Mouse (Mus musculus) forebrain, postnatal 0 days (tissue): ENCODE measurements around the gene Ccm2. TPM values are rescaled to one million over a fixed set of nuclear protein-coding genes. Genes with fewer than 3 reads are reported as not detected.

ENCODE experiments used
- ATAC-seq: fragments of 200-750 bp; cut with Nextera tagmentation; 2 replicates; pipeline ENCODE4 v1.8.0; 2017; ENCODE audit warnings: mild to moderate bottlenecking, moderate library complexity
- DNase-seq: peaks from one replicate; pipeline ENCODE4 v3.0.0-alpha.2; 2015
- H3K27ac ChIP-seq: fragments of 300-500 bp; sonication (generic); 2 replicates; pipeline ENCODE4 v1.5.1; 2014; ENCODE audit warnings: low read depth, mild to moderate bottlenecking, antibody characterized with exemption, low read length, moderate library complexity, mixed read lengths
- H3K27me3 ChIP-seq: fragments of 300-500 bp; sonication (generic); 2 replicates; pipeline ENCODE4 v1.6.1; 2014; ENCODE audit warnings: mild to moderate bottlenecking, low read length, mixed read lengths; ENCODE audit not compliant: insufficient read depth
- H3K36me3 ChIP-seq: fragments of 300-500 bp; sonication (generic); 2 replicates; pipeline ENCODE4 v1.6.1; 2014; ENCODE audit warnings: mild to moderate bottlenecking, moderate library complexity; ENCODE audit not compliant: insufficient read depth
- H3K4me1 ChIP-seq: fragments of 300-500 bp; sonication (generic); 2 replicates; pipeline ENCODE4 v1.6.1; 2014; ENCODE audit warnings: antibody characterized with exemption; ENCODE audit not compliant: insufficient read depth
- H3K4me2 ChIP-seq: fragments of 300-500 bp; sonication (generic); 2 replicates; pipeline ENCODE4 v1.6.1; 2014; ENCODE audit warnings: low read depth, mild to moderate bottlenecking, moderate library complexity
- H3K4me3 ChIP-seq: fragments of 300-500 bp; sonication (generic); 2 replicates; pipeline ENCODE4 v1.5.1; 2014; ENCODE audit warnings: low read depth, low read length, mixed read lengths
- H3K9ac ChIP-seq: fragments of 300-500 bp; sonication (generic); 2 replicates; pipeline ENCODE4 v1.6.1; 2014; ENCODE audit warnings: mild to moderate bottlenecking
- H3K9me3 ChIP-seq: fragments of 300-500 bp; sonication (generic); 2 replicates; pipeline ENCODE4 v1.6.1; 2016; ENCODE audit warnings: low read length
- CTCF ChIP-seq: sonication (generic); IDR thresholded peaks from 2 replicates; pipeline ENCODE4 v1.5.1; 2016; ENCODE audit warnings: antibody characterized with exemption, control low read depth, low read depth
- WGBS: fragments of 180-500 bp; shearing (Covaris S2); extraction: QIAGEN DNeasy Blood & Tissue Kit; methylation state at CpG from one replicate; pipeline ENCODE4 v1.1.7; 2014; 5-methylcytosine and 5-hydroxymethylcytosine counted together
- polyA plus RNA-seq: library from polyadenylated mRNA; unstranded; fragments of >200 nt; fragmentation: Nextera tagmentation; extraction: Ambion mirVana; gene quantifications from 2 replicates; pipeline ENCODE4 v1.2.1, GENCODE M21; 2015
- total RNA-seq: library from RNA; depleted of rRNA; stranded (reverse); fragments of >200 nt; gene quantifications from 2 replicates; pipeline ENCODE4 v1.2.3, GENCODE M21; 2014

The Ccm2 gene
- total and polyA plus RNA-seq, 2 experiments from 2014 or later, result 58.9 to 84.0 TPM

DNA sequence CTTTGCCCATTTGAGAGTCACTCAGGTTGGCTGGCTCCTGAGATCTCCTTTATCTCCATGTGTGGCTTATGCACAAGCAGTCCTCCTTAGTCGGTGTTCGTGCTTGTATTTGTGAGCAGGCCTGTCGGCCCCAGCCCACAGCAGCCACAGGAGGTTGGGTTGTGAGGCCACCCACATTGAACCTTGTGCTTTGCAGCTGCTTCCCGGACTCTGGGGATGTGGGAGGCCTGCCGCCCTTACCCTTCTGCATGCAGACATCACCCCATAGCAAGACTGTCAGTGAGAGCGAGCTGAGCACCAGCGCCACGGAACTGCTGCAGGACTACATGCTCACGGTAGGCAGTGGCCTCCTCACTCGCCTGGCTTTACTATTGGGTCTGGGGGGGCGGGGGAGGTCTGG lies 46.7 kb downstream of the Ccm2 start:
- H3K9me3 ChIP-seq, result no peaks in the 10 kb centered on the region
- H3K4me3 ChIP-seq, result no peak overlapping the region
- no peak for TF ChIP-seq CTCF
- 79% methylated on average over 11 of the region's 11 CpGs for WGBS
- peaks cover 78% of the 10 kb centered on the region for H3K36me3 ChIP-seq
- H3K9ac ChIP-seq, result no peak overlapping the region
- H3K27ac ChIP-seq, result no peak overlapping the region
- no peak overlapping the region for H3K4me2 ChIP-seq
- ATAC-seq (no peak), DNase-seq (no peak)
- H3K4me1 ChIP-seq, result no peaks in the 10 kb centered on the region
- H3K27me3 ChIP-seq, result no peaks in the 10 kb centered on the region

DNA sequence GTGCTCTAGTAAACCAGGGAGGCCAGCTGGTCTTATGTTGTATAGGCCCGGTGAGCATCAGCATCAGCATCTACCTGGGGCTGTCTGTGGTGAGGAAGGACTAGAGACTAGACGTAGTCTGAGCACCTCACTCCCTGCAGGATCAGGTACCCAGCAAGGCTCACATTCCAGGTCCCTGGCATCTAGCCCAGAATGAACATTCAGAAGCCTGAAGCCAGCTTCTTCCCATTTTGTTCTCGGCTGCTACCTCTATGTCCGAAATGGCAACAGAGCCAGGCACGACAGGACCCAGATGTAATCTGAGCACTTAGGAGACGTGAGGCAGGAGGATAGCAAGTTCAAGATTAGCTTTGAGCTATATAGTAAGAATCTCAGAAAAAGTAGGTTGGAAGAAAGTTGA lies 48.2 kb downstream of the Ccm2 start:
- H3K27ac ChIP-seq, result no peak overlapping the region; the same call in 1 of the 2 replicates

DNA sequence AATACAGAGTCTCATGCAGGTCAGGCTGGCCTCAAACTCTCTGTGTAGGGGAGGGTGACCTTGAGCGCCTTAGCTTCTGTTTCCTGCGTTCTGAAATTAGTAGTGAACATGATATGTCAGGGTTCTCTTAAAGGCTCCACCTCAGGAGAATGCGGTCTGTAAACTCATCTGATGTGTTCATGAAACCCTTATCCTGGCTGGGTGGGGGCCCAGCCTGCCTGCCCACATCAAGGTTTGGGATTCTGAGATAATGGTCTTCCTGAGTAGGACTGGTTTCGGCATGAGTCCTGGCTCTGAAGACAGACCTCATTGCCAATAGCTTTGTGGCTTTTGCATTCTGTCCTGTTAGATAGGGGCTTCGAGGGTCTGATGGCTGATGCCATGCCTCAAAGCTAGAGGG lies 48.7 kb downstream of the Ccm2 start:
- DNase-seq, result no peak
- TF ChIP-seq CTCF, result no peak
- no peak for ATAC-seq
- H3K4me3 ChIP-seq, result no peak overlapping the region
- 0 out of 2 replicates have a peak, but pooled peaks cover 14% of the 10 kb centered on the region for H3K4me1 ChIP-seq
- WGBS, result 95% methylated on average over 5 of the region's 5 CpGs
- no peaks in the 10 kb centered on the region for H3K9me3 ChIP-seq
- peaks cover 67% of the 10 kb centered on the region for H3K36me3 ChIP-seq
- no peaks in the 10 kb centered on the region for H3K27me3 ChIP-seq
- no peak overlapping the region for H3K4me2 ChIP-seq
- no peak overlapping the region for H3K27ac ChIP-seq
- no peak overlapping the region for H3K9ac ChIP-seq

More for the DNA sequence above, 48.2 kb downstream of the Ccm2 start:
- Histone ChIP-seq H3K4me2 (no peak overlapping the region), H3K9ac (no peak overlapping the region), H3K9me3 (no peaks in the 10 kb centered on the region), H3K4me1 (0 out of 2 replicates have a peak, but pooled peaks cover 13% of the 10 kb centered on the region), H3K36me3 (peaks cover 70% of the 10 kb centered on the region), H3K27me3 (no peaks in the 10 kb centered on the region), H3K4me3 (no peak overlapping the region)
- TF ChIP-seq CTCF, result no peak
- DNase-seq, result no peak
- WGBS, result 74% methylated on average over 6 of the region's 6 CpGs
- ATAC-seq, result no peak

DNA sequence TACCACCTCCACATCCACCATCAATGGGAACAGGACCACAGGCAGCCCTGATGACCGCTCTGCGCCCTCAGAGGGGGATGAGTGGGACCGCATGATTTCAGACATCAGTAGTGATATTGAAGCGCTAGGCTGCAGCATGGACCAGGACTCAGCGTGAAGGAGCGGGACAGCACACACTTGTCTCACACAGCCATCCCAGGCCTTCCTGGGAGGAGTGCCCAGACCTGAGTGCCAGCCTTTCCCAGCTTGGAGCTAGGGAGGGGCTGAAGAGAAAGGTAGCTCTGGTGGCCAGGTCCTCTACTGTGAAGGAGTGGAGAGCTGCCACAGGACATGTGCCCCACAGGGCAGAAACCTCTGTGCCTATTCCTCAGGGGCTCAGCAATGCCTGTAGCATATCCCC lies 49.5 kb downstream of the Ccm2 start:
- no peak overlapping the region for H3K27ac ChIP-seq
- 93% methylated on average over 6 of the region's 6 CpGs for WGBS
- H3K4me2 ChIP-seq, result no peak overlapping the region
- no peak for DNase-seq
- no peak overlapping the region for H3K9ac ChIP-seq
- no peaks in the 10 kb centered on the region for H3K9me3 ChIP-seq
- no peak for ATAC-seq
- no peak for TF ChIP-seq CTCF
- no peaks in the 10 kb centered on the region for H3K27me3 ChIP-seq
- H3K4me3 ChIP-seq, result no peak overlapping the region
- 0 out of 2 replicates have a peak, but pooled peaks cover 14% of the 10 kb centered on the region for H3K4me1 ChIP-seq
- peaks cover 67% of the 10 kb centered on the region for H3K36me3 ChIP-seq

DNA sequence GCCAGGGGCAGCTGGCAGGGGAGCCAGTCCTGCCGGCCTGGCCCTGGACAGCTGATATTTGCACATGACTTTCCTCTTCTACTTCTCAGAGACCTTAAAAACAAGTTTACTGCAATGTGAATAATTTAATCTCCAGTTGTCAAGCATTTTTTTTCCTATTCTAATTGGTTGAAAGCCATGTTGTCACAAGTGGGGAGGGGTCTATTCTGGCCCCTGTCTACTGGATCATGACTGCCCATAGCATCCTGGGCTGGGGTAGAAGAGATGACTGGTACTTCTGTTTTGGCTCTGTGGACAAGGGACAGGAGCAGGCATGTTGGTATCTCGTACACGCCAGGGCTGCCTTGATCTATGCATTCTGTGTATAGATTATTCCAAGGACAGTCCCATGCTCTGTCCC lies 49.9 kb downstream of the Ccm2 start:
- WGBS, result 80% methylated on average over 3 of the region's 3 CpGs
- Histone ChIP-seq H3K4me1 (0 out of 2 replicates have a peak, but pooled peaks cover 14% of the 10 kb centered on the region), H3K27me3 (no peaks in the 10 kb centered on the region), H3K4me2 (no peak overlapping the region), H3K9ac (no peak overlapping the region), H3K9me3 (no peaks in the 10 kb centered on the region), H3K27ac (no peak overlapping the region), H3K4me3 (no peak overlapping the region), H3K36me3 (peaks cover 67% of the 10 kb centered on the region)
- TF ChIP-seq CTCF, result no peak
- DNase-seq, result peak; percentile 4
- ATAC-seq, result 0 out of 2 replicates have a peak, but pooled peaks have one; percentile 1

DNA sequence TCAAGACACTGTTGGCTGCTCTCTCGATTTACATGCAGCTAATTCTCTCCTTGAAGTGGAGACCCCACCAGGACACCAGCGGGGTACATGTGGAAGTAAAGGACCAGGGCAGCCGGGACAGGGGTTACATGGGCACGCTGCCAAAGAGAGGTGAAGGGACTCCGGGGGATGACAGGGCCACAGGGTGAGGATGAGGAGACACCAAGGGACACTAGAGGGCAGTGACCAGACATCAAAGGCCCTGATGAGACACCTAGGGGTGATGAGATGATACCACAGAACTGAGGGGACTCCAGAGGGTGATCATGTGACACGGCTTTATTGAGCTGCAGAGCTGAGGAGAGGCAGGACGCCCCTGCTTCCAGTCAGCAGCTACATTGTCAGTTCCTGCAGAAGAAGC lies 50.8 kb downstream of the Ccm2 start:
- H3K4me1 ChIP-seq, result peaks cover 14% of the 10 kb centered on the region; the same call in 1 of the 2 replicates
- peaks cover 67% of the 10 kb centered on the region for H3K36me3 ChIP-seq
- no peaks in the 10 kb centered on the region for H3K9me3 ChIP-seq
- H3K27ac ChIP-seq, result no peak overlapping the region
- H3K9ac ChIP-seq, result no peak overlapping the region
- no peak overlapping the region for H3K4me3 ChIP-seq
- H3K4me2 ChIP-seq, result no peak overlapping the region
- ATAC-seq, result peak; percentile 27
- 66% methylated on average over 7 of the region's 7 CpGs for WGBS
- H3K27me3 ChIP-seq, result no peaks in the 10 kb centered on the region
- DNase-seq, result peak; percentile 29
- peak; percentile 47 for TF ChIP-seq CTCF

DNA sequence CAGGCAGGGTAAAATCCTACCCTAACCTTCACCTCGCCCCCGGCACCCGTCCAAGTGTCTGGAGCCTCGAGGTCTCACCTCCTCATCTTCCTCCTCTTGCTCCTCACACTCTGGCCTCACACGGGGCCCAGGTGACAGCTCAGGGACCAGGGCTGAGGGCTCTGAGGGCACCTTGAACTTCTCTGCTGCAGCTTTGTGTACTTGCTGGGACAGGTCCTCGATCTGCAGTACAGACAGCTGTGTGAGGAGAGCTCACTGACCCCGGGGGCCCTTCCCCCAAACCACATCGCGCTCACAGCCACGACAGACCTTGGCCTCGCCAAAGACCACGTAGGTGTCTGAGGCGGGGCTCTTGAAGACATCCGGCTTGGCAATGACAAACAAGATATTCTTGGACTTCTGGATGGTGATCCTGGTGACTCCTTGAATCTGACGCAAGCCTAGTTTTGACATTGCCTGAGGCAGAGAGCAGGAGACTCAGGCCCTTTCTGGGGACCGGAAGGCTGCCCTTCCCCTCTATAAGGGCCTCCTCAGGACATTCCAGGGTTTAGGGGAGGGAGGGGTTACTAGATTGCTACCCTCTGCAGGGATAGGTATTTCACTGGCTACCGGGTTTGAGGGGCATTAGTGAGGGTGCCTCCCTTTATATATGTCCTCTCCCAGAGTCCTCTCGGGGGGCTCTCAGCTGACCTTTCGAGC lies 51.7 kb downstream of the Ccm2 start:
- Histone ChIP-seq H3K4me3 (0 out of 2 replicates have a peak overlapping the region, but pooled peaks have one; percentile 20), H3K36me3 (peaks cover 62% of the 10 kb centered on the region), H3K9ac (peak overlapping the region; percentile 53), H3K4me2 (peak overlapping the region; percentile 50), H3K4me1 (peaks cover 22% of the 10 kb centered on the region), H3K9me3 (no peaks in the 10 kb centered on the region), H3K27me3 (no peaks in the 10 kb centered on the region), H3K27ac (peak overlapping the region; percentile 11; the same call in 1 of the 2 replicates)
- ATAC-seq, result 0 out of 2 replicates have a peak, but pooled peaks have one; percentile 1
- WGBS, result 63% methylated on average over 19 of the region's 19 CpGs
- no peak for TF ChIP-seq CTCF
- peak; percentile 28 for DNase-seq
